Mouse (Mus musculus): ENCODE results near the gene Cdk7.

Cdk7 gene

GRCm38 (mm10) chr13:100730861-100731176 lies at the start of gene Cdk7:
Gene Cdk7 (minus strand): TSS chr13:100730939.
- H3K4me1 ChIP-seq (replicated peaks; ENCODE audit: low read depth, low read length) = peaks cover 35% of the 10 kb centered on the region
- TF ChIP-seq POU5F1 (IDR thresholded peaks at IDR 0.05; ENCODE audit: borderline replicate concordance, low read length) = no peak
- TF ChIP-seq CTCF (conservative IDR thresholded peaks at IDR 0.05; ENCODE audit: low read length) = no peak
- no peak for TF ChIP-seq NANOG (IDR thresholded peaks at IDR 0.05; ENCODE audit: borderline replicate concordance, low read length)
- H3K4me3 ChIP-seq (replicated peaks; ENCODE audit: low read length) = peak within 1 kb of the TSS; percentile 99
- no peaks in the 10 kb centered on the region for H3K9me3 ChIP-seq (ENCODE audit: low read length)
- no peaks in the 10 kb centered on the region for H3K27me3 ChIP-seq (ENCODE audit: insufficient read depth, low read length)
- H3K36me3 ChIP-seq (ENCODE audit: insufficient read depth, low read length) = peaks cover 40% of the 10 kb centered on the region

- Histone ChIP-seq H3K4me1 (replicated peaks; ENCODE audit: low read depth, low read length) (peaks cover 49% of the 10 kb centered on the region), H3K36me3 (ENCODE audit: insufficient read depth, low read length) (peaks cover 78% of the 10 kb centered on the region), H3K4me3 (replicated peaks; ENCODE audit: low read length) (no peak overlapping the region), H3K27me3 (ENCODE audit: insufficient read depth, low read length) (no peaks in the 10 kb centered on the region), H3K9me3 (ENCODE audit: low read length) (no peaks in the 10 kb centered on the region)
- TF ChIP-seq CTCF (conservative IDR thresholded peaks at IDR 0.05; ENCODE audit: low read length) (no peak), POU5F1 (IDR thresholded peaks at IDR 0.05; ENCODE audit: borderline replicate concordance, low read length) (no peak), NANOG (IDR thresholded peaks at IDR 0.05; ENCODE audit: borderline replicate concordance, low read length) (no peak)
Observed at GRCm38 (mm10) chr13:100777491-100777890, 46.8 kb upstream of the Cdk7 start.

DNA sequence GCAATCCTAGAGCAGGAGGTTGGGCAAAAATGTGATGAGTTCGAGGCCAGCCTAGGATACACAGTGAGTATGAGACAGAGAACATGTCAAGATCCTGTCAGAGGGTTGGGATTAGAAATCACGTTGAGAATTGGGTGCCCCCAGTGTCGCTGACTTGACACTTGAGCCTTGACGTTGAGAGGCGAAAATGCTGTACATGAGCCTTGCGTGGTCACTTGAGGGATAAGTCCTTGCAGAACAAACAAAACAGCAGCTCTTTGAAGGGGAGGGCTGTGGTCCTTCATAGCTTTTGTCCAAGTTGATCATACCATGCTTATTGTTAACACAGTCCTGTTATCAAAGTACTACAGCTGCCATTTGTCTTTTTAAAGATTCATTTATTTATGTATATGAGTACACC lies 46.0 kb upstream of the Cdk7 start:
- H3K27me3 ChIP-seq (ENCODE audit: insufficient read depth, low read length) = no peaks in the 10 kb centered on the region
- no peak for TF ChIP-seq POU5F1 (IDR thresholded peaks at IDR 0.05; ENCODE audit: borderline replicate concordance, low read length)
- no peak for TF ChIP-seq CTCF (conservative IDR thresholded peaks at IDR 0.05; ENCODE audit: low read length)
- H3K4me1 ChIP-seq (replicated peaks; ENCODE audit: low read depth, low read length) = peaks cover 42% of the 10 kb centered on the region
- H3K9me3 ChIP-seq (ENCODE audit: low read length) = no peaks in the 10 kb centered on the region
- peaks cover 78% of the 10 kb centered on the region for H3K36me3 ChIP-seq (ENCODE audit: insufficient read depth, low read length)
- no peak overlapping the region for H3K4me3 ChIP-seq (replicated peaks; ENCODE audit: low read length)

GRCm38 (mm10) chr13:100776056-100776419 lies 45.3 kb upstream of the Cdk7 start:
- H3K4me3 ChIP-seq (replicated peaks; ENCODE audit: low read length) = peak overlapping the region; percentile 98
- no peaks in the 10 kb centered on the region for H3K27me3 ChIP-seq (ENCODE audit: insufficient read depth, low read length)
- no peaks in the 10 kb centered on the region for H3K9me3 ChIP-seq (ENCODE audit: low read length)
- peaks cover 44% of the 10 kb centered on the region for H3K4me1 ChIP-seq (replicated peaks; ENCODE audit: low read depth, low read length)
- no peak for TF ChIP-seq POU5F1 (IDR thresholded peaks at IDR 0.05; ENCODE audit: borderline replicate concordance, low read length)
- TF ChIP-seq CTCF (conservative IDR thresholded peaks at IDR 0.05; ENCODE audit: low read length) = no peak
- no peak for TF ChIP-seq NANOG (IDR thresholded peaks at IDR 0.05; ENCODE audit: borderline replicate concordance, low read length)
- peaks cover 77% of the 10 kb centered on the region for H3K36me3 ChIP-seq (ENCODE audit: insufficient read depth, low read length)

GRCm38 (mm10) chr13:100775252-100776055 lies 44.7 kb upstream of the Cdk7 start, which contains the start of gene Cenph:
Gene Cenph (minus strand): TSS chr13:100775899.
- Histone ChIP-seq H3K27me3 (ENCODE audit: insufficient read depth, low read length) (no peaks in the 10 kb centered on the region), H3K36me3 (ENCODE audit: insufficient read depth, low read length) (peaks cover 77% of the 10 kb centered on the region), H3K9me3 (ENCODE audit: low read length) (no peaks in the 10 kb centered on the region), H3K4me1 (replicated peaks; ENCODE audit: low read depth, low read length) (peaks cover 45% of the 10 kb centered on the region), H3K4me3 (replicated peaks; ENCODE audit: low read length) (peak within 1 kb of the TSS; percentile 98)
- TF ChIP-seq POU5F1 (IDR thresholded peaks at IDR 0.05; ENCODE audit: borderline replicate concordance, low read length) = no peak
- TF ChIP-seq NANOG (IDR thresholded peaks at IDR 0.05; ENCODE audit: borderline replicate concordance, low read length) = no peak
- TF ChIP-seq CTCF (conservative IDR thresholded peaks at IDR 0.05; ENCODE audit: low read length) = no peak

- H3K4me3 ChIP-seq (replicated peaks; ENCODE audit: low read length) = peak overlapping the region; percentile 98
- H3K4me1 ChIP-seq (replicated peaks; ENCODE audit: low read depth, low read length) = peaks cover 39% of the 10 kb centered on the region
- H3K36me3 ChIP-seq (ENCODE audit: insufficient read depth, low read length) = peaks cover 77% of the 10 kb centered on the region
- TF ChIP-seq NANOG (IDR thresholded peaks at IDR 0.05; ENCODE audit: borderline replicate concordance, low read length) (no peak), CTCF (conservative IDR thresholded peaks at IDR 0.05; ENCODE audit: low read length) (no peak), POU5F1 (IDR thresholded peaks at IDR 0.05; ENCODE audit: borderline replicate concordance, low read length) (peak; percentile 76)
- H3K27me3 ChIP-seq (ENCODE audit: insufficient read depth, low read length) = no peaks in the 10 kb centered on the region
- H3K9me3 ChIP-seq (ENCODE audit: low read length) = no peaks in the 10 kb centered on the region
Observed at GRCm38 (mm10) chr13:100774704-100775103, 44.0 kb upstream of the Cdk7 start.

DNA sequence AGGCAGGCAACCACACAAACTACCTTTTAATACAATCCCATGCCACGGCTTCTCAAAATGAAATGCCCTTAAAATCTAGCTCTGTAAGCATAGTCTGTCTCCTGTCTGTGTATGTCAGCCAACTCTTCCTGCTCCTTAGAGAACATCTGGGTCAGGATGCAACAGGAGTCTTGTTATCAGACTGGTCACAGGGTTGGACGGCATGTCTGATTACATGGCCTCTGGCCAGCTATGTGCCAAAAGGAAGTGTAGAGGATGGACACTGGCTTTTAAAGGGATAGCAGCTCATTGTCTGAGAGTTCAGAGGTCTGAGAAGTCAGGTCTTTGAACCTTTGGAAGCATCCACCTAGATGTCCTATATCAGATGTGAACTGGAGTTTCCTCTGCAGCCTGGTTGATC lies 24.6 kb upstream of the Cdk7 start:
- Histone ChIP-seq H3K4me3 (replicated peaks; ENCODE audit: low read length) (no peak overlapping the region), H3K27me3 (ENCODE audit: insufficient read depth, low read length) (peaks cover 17% of the 10 kb centered on the region; the same call in 1 of the 2 replicates), H3K4me1 (replicated peaks; ENCODE audit: low read depth, low read length) (no peaks in the 10 kb centered on the region), H3K36me3 (ENCODE audit: insufficient read depth, low read length) (peaks cover 14% of the 10 kb centered on the region), H3K9me3 (ENCODE audit: low read length) (no peaks in the 10 kb centered on the region)
- no peak for TF ChIP-seq POU5F1 (IDR thresholded peaks at IDR 0.05; ENCODE audit: borderline replicate concordance, low read length)
- TF ChIP-seq NANOG (IDR thresholded peaks at IDR 0.05; ENCODE audit: borderline replicate concordance, low read length) = no peak
- no peak for TF ChIP-seq CTCF (conservative IDR thresholded peaks at IDR 0.05; ENCODE audit: low read length)

- Histone ChIP-seq H3K4me1 (replicated peaks; ENCODE audit: low read depth, low read length) (peaks cover 2% of the 10 kb centered on the region), H3K4me3 (replicated peaks; ENCODE audit: low read length) (no peak overlapping the region), H3K9me3 (ENCODE audit: low read length) (no peaks in the 10 kb centered on the region), H3K27me3 (ENCODE audit: insufficient read depth, low read length) (peaks cover 17% of the 10 kb centered on the region; the same call in 1 of the 2 replicates), H3K36me3 (ENCODE audit: insufficient read depth, low read length) (0 out of 2 replicates have a peak, but pooled peaks cover 3% of the 10 kb centered on the region)
- TF ChIP-seq POU5F1 (IDR thresholded peaks at IDR 0.05; ENCODE audit: borderline replicate concordance, low read length) (no peak), CTCF (conservative IDR thresholded peaks at IDR 0.05; ENCODE audit: low read length) (no peak), NANOG (IDR thresholded peaks at IDR 0.05; ENCODE audit: borderline replicate concordance, low read length) (no peak)
Observed at GRCm38 (mm10) chr13:100754186-100754585, 23.4 kb upstream of the Cdk7 start.
